25 mouse cellular contexts compared by ENCODE assay signal in genomic region chr10:68370986-68371385, GRCm38 (mm10).
DNase-seq lines count a peak whose midpoint lies in the region; ATAC-seq and TF ChIP-seq lines count a peak whose summit lies in the region.
"Had no signal": no experiment of that assay in that cellular context is flagged by ENCODE, and none has a peak within 500 bp of the region (broad histone marks: within the 10 kb centered on the region; RNA-seq: fewer than 3 reads in every experiment).

No protein-coding gene starts in this region.

- H3K27me3 ChIP-seq in spleen, adult 2 months (ENCODE audit: control insufficient read depth, insufficient read depth, low read length) = no peaks in the 10 kb centered on the region
- H3K27me3 ChIP-seq in hindbrain, embryonic 10.5 days (ENCODE audit: insufficient read depth, poor library complexity, severe bottlenecking) = no peaks in the 10 kb centered on the region
- H3K27me3 ChIP-seq: embryonic facial prominence, embryonic 12.5 days; embryonic facial prominence, embryonic 15.5 days; heart, embryonic 12.5 days; heart, embryonic 15.5 days; hindbrain, embryonic 12.5 days; hindbrain, embryonic 15.5 days had no signal

- peaks cover 11% of the 10 kb centered on the region; the same call in 1 of the 2 replicates for H3K4me1 ChIP-seq in spleen, adult 2 months (ENCODE audit: control insufficient read depth, insufficient read depth, insufficient read length)
- H3K4me1 ChIP-seq in hindbrain, embryonic 10.5 days (replicated peaks) = no peaks in the 10 kb centered on the region
- H3K4me1 ChIP-seq: embryonic facial prominence, embryonic 12.5 days; embryonic facial prominence, embryonic 15.5 days; heart, embryonic 12.5 days; heart, embryonic 15.5 days; hindbrain, embryonic 12.5 days; hindbrain, embryonic 15.5 days had no signal

- no peak for TF ChIP-seq CTCF in spleen, adult 2 months (IDR thresholded peaks at IDR 0.05; ENCODE audit: extremely low read depth, insufficient read depth, insufficient read length, insufficient replicate concordance)

- no peak overlapping the region for H3K4me3 ChIP-seq in spleen, adult 2 months (ENCODE audit: extremely low read depth, insufficient read depth, insufficient read length)
- H3K4me3 ChIP-seq in hindbrain, embryonic 10.5 days = no peak overlapping the region
- H3K4me3 ChIP-seq: embryonic facial prominence, embryonic 12.5 days; embryonic facial prominence, embryonic 15.5 days; gastrocnemius, adult 2 months; heart, embryonic 12.5 days; heart, embryonic 15.5 days; hindbrain, embryonic 12.5 days; hindbrain, embryonic 15.5 days had no signal

- peak; percentile 51; the same call in 1 of the 2 replicates for ATAC-seq in neutrophil, adult 5-6 weeks (ENCODE audit: extremely low read depth, insufficient number of reproducible peaks, low FRiP score, poor library complexity, severe bottlenecking)
- ATAC-seq: forebrain, embryonic 14.5 days; forebrain, postnatal 0 days had no signal

- no peaks in the 10 kb centered on the region for H3K36me3 ChIP-seq in spleen, adult 2 months (ENCODE audit: control insufficient read depth, insufficient read depth, low read length)
- no peaks in the 10 kb centered on the region for H3K36me3 ChIP-seq in hindbrain, embryonic 10.5 days
- H3K36me3 ChIP-seq: embryonic facial prominence, embryonic 12.5 days; embryonic facial prominence, embryonic 15.5 days; heart, embryonic 12.5 days; heart, embryonic 15.5 days; hindbrain, embryonic 12.5 days; hindbrain, embryonic 15.5 days had no signal

- TF ChIP-seq POLR2A in spleen, adult 2 months (IDR thresholded peaks at IDR 0.05; ENCODE audit: low read depth, low read length) = no peak

- no peaks in the 10 kb centered on the region for H3K9me3 ChIP-seq in hindbrain, embryonic 10.5 days
- H3K9me3 ChIP-seq: embryonic facial prominence, embryonic 12.5 days; embryonic facial prominence, embryonic 15.5 days; heart, embryonic 15.5 days; hindbrain, embryonic 12.5 days; hindbrain, embryonic 15.5 days had no signal

- H3K27ac ChIP-seq in spleen, adult 2 months (ENCODE audit: insufficient read depth, low read length) = no peak overlapping the region
- no peak overlapping the region for H3K27ac ChIP-seq in hindbrain, embryonic 10.5 days
- H3K27ac ChIP-seq: embryonic facial prominence, embryonic 12.5 days; embryonic facial prominence, embryonic 15.5 days; gastrocnemius, adult 2 months; heart, embryonic 15.5 days; hindbrain, embryonic 12.5 days; hindbrain, embryonic 15.5 days had no signal

- peak; percentile 14 to 53 for DNase-seq in spleen, adult 2 months (ENCODE audit: low read depth in 1 of 2, low spot score in 2 of 2)
- no peak for DNase-seq in spleen, postnatal 14 days (ENCODE audit: low spot score in 2 of 2)
- DNase-seq in B cell, adult 2 months = peak; percentile 61 to 72
- no peak for DNase-seq in retina, postnatal 1 day
- no peak for DNase-seq in hindbrain, embryonic 10.5 days (ENCODE audit: low spot score)
- DNase-seq: adrenal gland, adult 2 months; adrenal gland, postnatal 14 days; cerebellum, adult 11 months; cerebellum, adult 2 months; cerebellum, adult 9-11 months; cerebellum, postnatal 25 days; forebrain, postnatal 0 days; gastrocnemius, adult 2 months; gastrocnemius, postnatal 14 days; heart, adult 18-20 months; heart, postnatal 14 days; heart, postnatal 4 days had no signal

- WGBS in spleen, adult 2 months = 63% methylated on average over 8 of the region's 8 CpGs
- 89% methylated on average over 8 of the region's 8 CpGs for WGBS in hindbrain, embryonic 10.5 days

Comparison
In these comparisons a context has a peak if more than half of its experiments do, and no peak if none do; other contexts are left out.
1. DNase-seq: peak in spleen, adult 2 months (2 of 2) and B cell, adult 2 months (2 of 2); none in spleen, postnatal 14 days (0 of 2), retina, postnatal 1 day (single experiment) and hindbrain, embryonic 10.5 days (single experiment).